In genomic region chr11:50953665-50954064, GRCm38 (mm10) we compare ENCODE assay signal across 35 mouse cellular contexts. TPM values are rescaled to one million over a fixed set of nuclear protein-coding genes. Genes with fewer than 3 reads are reported as not detected.
"Had no signal": no experiment of that assay in that cellular context is flagged by ENCODE, and none has a peak within 500 bp of the region (broad histone marks: within the 10 kb centered on the region; RNA-seq: fewer than 3 reads in every experiment).

Prop1 (minus strand) TSS chr11:50953765.

- H3K36me3 ChIP-seq: heart, embryonic 12.5 days; hindbrain, embryonic 10.5 days; hindbrain, embryonic 12.5 days; intestine, embryonic 15.5 days; limb, embryonic 10.5 days; limb, embryonic 12.5 days; liver, embryonic 13.5 days had no signal

- ATAC-seq: forebrain, postnatal 0 days; hindbrain, embryonic 16.5 days; inflammation-experienced regulatory T-cells, adult 6 months; intestine, embryonic 15.5 days; intestine, postnatal 0 days had no signal

- H3K9me3 ChIP-seq: heart, embryonic 12.5 days; hindbrain, embryonic 10.5 days; hindbrain, embryonic 12.5 days; intestine, embryonic 15.5 days; limb, embryonic 10.5 days; limb, embryonic 12.5 days had no signal

- H3K4me1 ChIP-seq: heart, embryonic 12.5 days; hindbrain, embryonic 10.5 days; hindbrain, embryonic 12.5 days; intestine, embryonic 15.5 days; liver, embryonic 13.5 days had no signal

- H3K27me3 ChIP-seq: hindbrain, embryonic 12.5 days; intestine, embryonic 15.5 days; liver, embryonic 13.5 days had no signal

- H3K4me2 ChIP-seq: heart, embryonic 12.5 days; hindbrain, embryonic 12.5 days; hindbrain, embryonic 14.5 days; intestine, embryonic 15.5 days; limb, embryonic 12.5 days; liver, embryonic 11.5 days; liver, embryonic 13.5 days had no signal

- H3K9ac ChIP-seq: forebrain, postnatal 0 days; heart, embryonic 12.5 days; hindbrain, embryonic 12.5 days; hindbrain, embryonic 14.5 days; intestine, embryonic 15.5 days; limb, embryonic 12.5 days; liver, embryonic 13.5 days had no signal

- H3K4me3 ChIP-seq: heart, adult 2 months; heart, embryonic 12.5 days; hindbrain, embryonic 10.5 days; hindbrain, embryonic 12.5 days; intestine, embryonic 15.5 days; layer of hippocampus, adult 2 months; left cerebral cortex, adult 2 months; limb, embryonic 10.5 days; limb, embryonic 12.5 days; liver, embryonic 13.5 days had no signal

- DNase-seq: forebrain, postnatal 0 days; gastrocnemius, postnatal 25 days; heart, adult 2 months; heart, postnatal 10 days; heart, postnatal 4 days; kidney, adult 2 months; kidney, adult 9 months; kidney, postnatal 25 days; kidney, postnatal 4 days; liver; liver, embryonic 13.5 days had no signal

- H3K27ac ChIP-seq: heart, adult 2 months; hindbrain, embryonic 10.5 days; hindbrain, embryonic 12.5 days; hindbrain, embryonic 14.5 days; intestine, embryonic 15.5 days; layer of hippocampus, adult 2 months; left cerebral cortex, adult 2 months; limb, embryonic 10.5 days; limb, embryonic 12.5 days; liver, embryonic 13.5 days had no signal

RNA-seq across cellular contexts. Expression of gene Prop1, which starts in this region (rescaled TPM):
- total RNA-seq: gastrocnemius, adult 18-20 months; gastrocnemius, adult 8-10 months; gastrocnemius, postnatal 25 days; gastrocnemius, postnatal 4 days; granulocyte monocyte progenitor cell, adult 5-6 weeks; heart, adult 2 months; heart, postnatal 10 days; heart, postnatal 25 days; heart, postnatal 4 days; layer of hippocampus, adult 2 months; layer of hippocampus, postnatal 10 days; layer of hippocampus, postnatal 25 days; left cerebral cortex, adult 2 months; left cerebral cortex, postnatal 14 days; left cerebral cortex, postnatal 36 days had no signal
- polyA plus RNA-seq: forebrain, postnatal 0 days; heart, adult 2 months; heart, embryonic 12.5 days; heart, embryonic 14.5 days; heart, embryonic 16.5 days; hindbrain, embryonic 10.5 days; hindbrain, embryonic 12.5 days; hindbrain, embryonic 14.5 days; hindbrain, embryonic 16.5 days; inflammation-experienced regulatory T-cells, adult 6 months; intestine, embryonic 15.5 days; intestine, postnatal 0 days; kidney, adult 2 months; limb, embryonic 10.5 days; limb, embryonic 12.5 days; liver, embryonic 11.5 days; liver, embryonic 13.5 days had no signal
